In genomic region chr1:194706566-194706965, GRCm38 (mm10) we compare ENCODE assay signal across 18 mouse cellular contexts.
DNase-seq lines count a peak whose midpoint lies in the region; ATAC-seq and TF ChIP-seq lines count a peak whose summit lies in the region.
"Had no signal": no experiment of that assay in that cellular context is flagged by ENCODE, and none has a peak within 500 bp of the region (broad histone marks: within the 10 kb centered on the region; RNA-seq: fewer than 3 reads in every experiment).

No protein-coding gene starts in this region.

- H3K36me3 ChIP-seq in intestine, postnatal 0 days (ENCODE audit: control insufficient read depth, insufficient read depth), result no peaks in the 10 kb centered on the region
- no peaks in the 10 kb centered on the region for H3K36me3 ChIP-seq in intestine, embryonic 16.5 days (ENCODE audit: control insufficient read depth, insufficient read depth, low read length)
- H3K36me3 ChIP-seq in liver, embryonic 16.5 days (ENCODE audit: control insufficient read depth, insufficient read depth), result no peaks in the 10 kb centered on the region
- H3K36me3 ChIP-seq in midbrain, embryonic 14.5 days (ENCODE audit: control insufficient read depth, insufficient read depth, low read length), result no peaks in the 10 kb centered on the region
- H3K36me3 ChIP-seq: embryonic facial prominence, embryonic 12.5 days; heart, embryonic 12.5 days had no signal

- TF ChIP-seq CTCF in intestine, postnatal 0 days (IDR thresholded peaks at IDR 0.05; ENCODE audit: low read depth), result no peak

- no peaks in the 10 kb centered on the region for H3K4me1 ChIP-seq in intestine, postnatal 0 days (replicated peaks; ENCODE audit: control insufficient read depth, insufficient read depth, low read length)
- no peaks in the 10 kb centered on the region for H3K4me1 ChIP-seq in intestine, embryonic 16.5 days (ENCODE audit: control insufficient read depth, insufficient read depth, low read length)
- H3K4me1 ChIP-seq in liver, embryonic 16.5 days (ENCODE audit: control insufficient read depth, low read depth, low read length), result no peaks in the 10 kb centered on the region; the same call in 1 of the 2 replicates
- H3K4me1 ChIP-seq in midbrain, embryonic 14.5 days (ENCODE audit: control insufficient read depth, insufficient read depth, low read length), result 0 out of 2 replicates have a peak, but pooled peaks cover 10% of the 10 kb centered on the region
- H3K4me1 ChIP-seq: embryonic facial prominence, embryonic 12.5 days had no signal

- H3K27me3 ChIP-seq in intestine, postnatal 0 days (replicated peaks; ENCODE audit: control insufficient read depth, insufficient read depth, low read length), result no peaks in the 10 kb centered on the region
- no peaks in the 10 kb centered on the region for H3K27me3 ChIP-seq in intestine, embryonic 16.5 days (replicated peaks; ENCODE audit: control insufficient read depth, insufficient read depth, low read length)
- H3K27me3 ChIP-seq in liver, embryonic 16.5 days (ENCODE audit: control insufficient read depth, insufficient read depth, low read depth, low read length), result no peaks in the 10 kb centered on the region
- H3K27me3 ChIP-seq in midbrain, embryonic 14.5 days (ENCODE audit: control insufficient read depth, insufficient read depth, low read length), result no peaks in the 10 kb centered on the region
- H3K27me3 ChIP-seq: embryonic facial prominence, embryonic 12.5 days; heart, embryonic 12.5 days had no signal

- no peak overlapping the region for H3K9ac ChIP-seq in intestine, postnatal 0 days (ENCODE audit: low read depth, low read length)
- H3K9ac ChIP-seq in intestine, embryonic 16.5 days (ENCODE audit: low read depth, low read length), result no peak overlapping the region
- H3K9ac ChIP-seq in liver, embryonic 16.5 days (ENCODE audit: low read depth, low read length), result no peak overlapping the region
- H3K9ac ChIP-seq in midbrain, embryonic 14.5 days (replicated peaks; ENCODE audit: low read length), result no peak overlapping the region
- H3K9ac ChIP-seq: embryonic facial prominence, embryonic 12.5 days; forebrain, postnatal 0 days; heart, embryonic 12.5 days had no signal

- ATAC-seq in intestine, postnatal 0 days, result peak; percentile 38; the same call in 1 of the 2 replicates
- no peak; the same call in 1 of the 2 replicates for ATAC-seq in intestine, embryonic 16.5 days
- ATAC-seq in liver, embryonic 16.5 days (ENCODE audit: low read depth), result peak; percentile 53; the same call in 1 of the 2 replicates
- no peak for ATAC-seq in midbrain, embryonic 14.5 days (ENCODE audit: low FRiP score, low TSS enrichment)
- ATAC-seq: forebrain, postnatal 0 days; hindbrain, embryonic 16.5 days had no signal

- 48% methylated on average over 2 of the region's 2 CpGs for WGBS in intestine, postnatal 0 days
- WGBS in intestine, embryonic 16.5 days, result 46% methylated on average over 2 of the region's 2 CpGs
- WGBS in liver, embryonic 16.5 days (ENCODE audit: insufficient replicate concordance), result 35% methylated on average over 2 of the region's 2 CpGs
- WGBS in midbrain, embryonic 14.5 days, result 67% methylated on average over 2 of the region's 2 CpGs

- no peak overlapping the region for H3K4me2 ChIP-seq in intestine, postnatal 0 days (replicated peaks; ENCODE audit: low read depth)
- no peak overlapping the region for H3K4me2 ChIP-seq in intestine, embryonic 16.5 days (ENCODE audit: low read depth, low read length)
- no peak overlapping the region for H3K4me2 ChIP-seq in liver, embryonic 16.5 days (ENCODE audit: low read depth, low read length)
- H3K4me2 ChIP-seq in midbrain, embryonic 14.5 days (ENCODE audit: low read length), result no peak overlapping the region
- H3K4me2 ChIP-seq: embryonic facial prominence, embryonic 12.5 days; heart, embryonic 12.5 days had no signal

- no peak overlapping the region for H3K27ac ChIP-seq in intestine, postnatal 0 days (ENCODE audit: low read depth, low read length)
- H3K27ac ChIP-seq in intestine, embryonic 16.5 days (ENCODE audit: low read length), result no peak overlapping the region
- H3K27ac ChIP-seq in liver, embryonic 16.5 days (ENCODE audit: low read length), result no peak overlapping the region
- no peak overlapping the region for H3K27ac ChIP-seq in midbrain, embryonic 14.5 days (replicated peaks; ENCODE audit: low read depth, low read length)
- H3K27ac ChIP-seq: embryonic facial prominence, embryonic 12.5 days had no signal

- H3K4me3 ChIP-seq in intestine, postnatal 0 days (ENCODE audit: low read depth, low read length), result no peak overlapping the region
- H3K4me3 ChIP-seq in intestine, embryonic 16.5 days (ENCODE audit: low read length), result no peak overlapping the region
- H3K4me3 ChIP-seq in liver, embryonic 16.5 days (ENCODE audit: low read depth, low read length), result no peak overlapping the region
- H3K4me3 ChIP-seq in midbrain, embryonic 14.5 days (replicated peaks; ENCODE audit: low read depth, low read length), result no peak overlapping the region
- H3K4me3 ChIP-seq: embryonic facial prominence, embryonic 12.5 days; heart, embryonic 12.5 days had no signal

- DNase-seq in c-Kit-positive CD71-positive TER-119-negative erythroid progenitor cells, embryonic 14.5 days (ENCODE audit: low read depth), result peak; percentile 9
- DNase-seq in c-Kit-positive CD71-positive TER-119-positive erythroid progenitor cells, embryonic 14.5 days (ENCODE audit: low spot score), result peak; percentile 12
- no peak for DNase-seq in kidney, postnatal 10 days
- DNase-seq in midbrain, embryonic 14.5 days, result no peak
- DNase-seq: adrenal gland, adult 2 months; adrenal gland, postnatal 25 days; cerebellum, adult 11 months; cerebellum, adult 8-10 months; cerebellum, postnatal 14 days; forebrain, postnatal 0 days; gastrocnemius, postnatal 14 days; heart, postnatal 36 days had no signal

- no peaks in the 10 kb centered on the region for H3K9me3 ChIP-seq in intestine, postnatal 0 days (ENCODE audit: control insufficient read depth)
- H3K9me3 ChIP-seq in intestine, embryonic 16.5 days (ENCODE audit: control insufficient read depth, low read length), result no peaks in the 10 kb centered on the region
- no peaks in the 10 kb centered on the region for H3K9me3 ChIP-seq in liver, embryonic 16.5 days (replicated peaks; ENCODE audit: control insufficient read depth, low read length)
- H3K9me3 ChIP-seq in midbrain, embryonic 14.5 days (ENCODE audit: control insufficient read depth, low read length), result no peaks in the 10 kb centered on the region
- H3K9me3 ChIP-seq: embryonic facial prominence, embryonic 12.5 days; heart, embryonic 12.5 days had no signal

Comparison
In these comparisons a context has a peak if more than half of its experiments do, and no peak if none do; other contexts are left out.
1. ATAC-seq: peak in intestine, postnatal 0 days (single experiment) and liver, embryonic 16.5 days (single experiment); none in intestine, embryonic 16.5 days (single experiment) and midbrain, embryonic 14.5 days (single experiment).
2. DNase-seq: peak in c-Kit-positive CD71-positive TER-119-negative erythroid progenitor cells, embryonic 14.5 days (single experiment) and c-Kit-positive CD71-positive TER-119-positive erythroid progenitor cells, embryonic 14.5 days (single experiment); none in kidney, postnatal 10 days (single experiment) and midbrain, embryonic 14.5 days (single experiment).